Mouse (Mus musculus) thymus, postnatal 0 days (tissue): Measurements from ENCODE around the gene Apcs. TPM values are rescaled to one million over a fixed set of nuclear protein-coding genes. Genes with fewer than 3 reads are reported as not detected.

Experiments
- DNase-seq: peaks from one replicate; pipeline ENCODE4 v3.0.0-alpha.2; 2015; ENCODE audit warnings: low spot score
- polyA plus RNA-seq: library from polyadenylated mRNA; unstranded; fragments of >200 nt; fragmentation: Nextera tagmentation; extraction: Ambion mirVana; gene quantifications from 2 replicates; pipeline ENCODE4 v1.2.1, GENCODE M21; 2015

Gene Apcs
- 0.13 TPM in 1 of 2 replicates, not detected in the other for polyA plus RNA-seq

GRCm38 (mm10) chr1:172894777-172895357 lies at the start of gene Apcs:
Gene Apcs, minus strand, starts transcription at chr1:172895041.
- DNase-seq, result no peak

GRCm38 (mm10) chr1:172932197-172932596 lies 37.4 kb upstream of the Apcs start:
- DNase-seq, result no peak

- no peak for DNase-seq
Observed at GRCm38 (mm10) chr1:172918450-172918849, 23.6 kb upstream of the Apcs start.

DNA sequence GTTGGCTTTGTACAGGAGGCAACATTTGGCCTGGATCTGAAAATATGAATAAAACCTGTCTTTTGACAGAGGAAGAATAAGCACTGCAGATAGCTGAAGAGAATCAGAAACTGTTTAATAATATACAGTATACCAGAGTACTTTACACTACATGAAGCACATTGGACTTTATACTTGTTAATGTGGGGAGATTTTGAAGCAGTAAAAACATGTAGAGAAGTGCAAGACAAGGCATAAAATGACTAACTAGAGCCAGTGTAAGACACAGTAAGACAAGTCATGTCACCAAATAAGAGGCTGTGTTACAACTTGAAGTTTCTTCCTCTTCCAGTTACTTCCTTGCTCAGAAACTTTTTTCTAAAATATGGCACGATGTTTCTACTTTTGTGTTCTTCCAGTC lies 22.3 kb upstream of the Apcs start:
- DNase-seq, result no peak

GRCm38 (mm10) chr1:172903313-172903712 lies 8.5 kb upstream of the Apcs start:
- no peak for DNase-seq

- DNase-seq, result no peak
Observed at GRCm38 (mm10) chr1:172895435-172895834, 594 bp upstream of the Apcs start.

- DNase-seq, result no peak
Observed at GRCm38 (mm10) chr1:172876675-172877074, 18.2 kb downstream of the Apcs start.

GRCm38 (mm10) chr1:172875265-172875664 lies 19.6 kb downstream of the Apcs start:
- DNase-seq, result no peak

GRCm38 (mm10) chr1:172848171-172848570 lies 46.7 kb downstream of the Apcs start:
- DNase-seq, result no peak

- no peak for DNase-seq
Observed at GRCm38 (mm10) chr1:172847044-172847761, 47.6 kb downstream of the Apcs start.

Other genes starting within 250 kb of the Apcs start
- gene Crp, start 197.0 kb downstream of the Apcs start, polyA plus RNA-seq, result 0.65 and 0.67 TPM in 2 replicates
- gene Olfr16, start 55.4 kb upstream of the Apcs start, polyA plus RNA-seq, result not detected in 2 replicates
- gene Olfr1408, start 242.3 kb upstream of the Apcs start, polyA plus RNA-seq, result not detected in 2 replicates